Mouse (Mus musculus): ENCODE measurements at regions not wholly inside any gene's neighbourhood (a gene's known extent, or its start where the extent isn't known, plus 50 kb on each side); places are given as distances from the start of the nearest gene placed in this dataset.
"Not testable (repeated sequence)": the region's sequence is repeated elsewhere in the genome, so short reads cannot be mapped to it uniquely, and the experiment has no call there.

- DNase-seq (ENCODE audit: low spot score in 2 of 2): no peak
These were observed 102.7 kb downstream of the Eva1a start for GRCm38 (mm10) chr6:82143496-82143895.

GRCm38 (mm10) chr6:82150051-82150450 is 109.2 kb downstream of the Eva1a start:
- DNase-seq (ENCODE audit: low spot score in 2 of 2): no peak

GRCm38 (mm10) chr6:82170349-82171080 is 129.7 kb downstream of the Eva1a start:
- DNase-seq (ENCODE audit: low spot score in 2 of 2): no peak

- no peak for DNase-seq (ENCODE audit: low spot score in 2 of 2)
These were observed 134.1 kb downstream of the Eva1a start for GRCm38 (mm10) chr6:82174943-82175342.

GRCm38 (mm10) chr6:82200130-82200529 is 159.3 kb downstream of the Eva1a start:
- no peak for DNase-seq (ENCODE audit: low spot score in 2 of 2)

- DNase-seq (ENCODE audit: low spot score in 2 of 2): peak; percentile 17 to 39
These were observed 164.2 kb downstream of the Eva1a start for GRCm38 (mm10) chr6:82204821-82205566.

GRCm38 (mm10) chr6:82237834-82238233 is 164.3 kb upstream of the Tacr1 start:
- DNase-seq (ENCODE audit: low spot score in 2 of 2): peak; percentile 5 to 22

- DNase-seq (ENCODE audit: low spot score in 2 of 2): no peak
These were observed 161.4 kb upstream of the Tacr1 start for GRCm38 (mm10) chr6:82240584-82241245.

- DNase-seq (ENCODE audit: low spot score in 2 of 2): not testable (repeated sequence)
These were observed 154.5 kb upstream of the Tacr1 start for GRCm38 (mm10) chr6:82247652-82248051.

GRCm38 (mm10) chr6:82284494-82284893 is 117.6 kb upstream of the Tacr1 start:
- DNase-seq (ENCODE audit: low spot score in 2 of 2): no peak

GRCm38 (mm10) chr6:82285233-82285632 is 116.9 kb upstream of the Tacr1 start:
- no peak for DNase-seq (ENCODE audit: low spot score in 2 of 2)

GRCm38 (mm10) chr6:82293507-82293906 is 108.6 kb upstream of the Tacr1 start:
- DNase-seq (ENCODE audit: low spot score in 2 of 2): peak in 1 of 2 experiments; percentile 6

GRCm38 (mm10) chr6:82296673-82297328 is 105.3 kb upstream of the Tacr1 start:
- DNase-seq (ENCODE audit: low spot score in 2 of 2): no peak

- DNase-seq (ENCODE audit: low spot score in 2 of 2): not testable (repeated sequence)
These were observed 99.9 kb upstream of the Tacr1 start for GRCm38 (mm10) chr6:82302241-82302640.

GRCm38 (mm10) chr6:82313691-82314090 is 88.4 kb upstream of the Tacr1 start:
- DNase-seq (ENCODE audit: low spot score in 2 of 2): no peak
